Mouse (Mus musculus) adrenal gland (tissue): ENCODE measurements at regions not wholly inside any gene's neighbourhood (a gene's known extent, or its start where the extent isn't known, plus 50 kb on each side); places are given as distances from the start of the nearest gene placed in this dataset.

ENCODE experiments used
- intact Hi-C: fragments of 180-260 bp; cut with DNase I; formaldehyde crosslinking; loops from one replicate; pipeline ENCODE4 v1.15.1; 2025

GRCm38 (mm10) chr1:89207306-89207705 is 137.1 kb downstream of the Sh3bp4 start:
- intact Hi-C loops: no loop called here

- intact Hi-C loops: no loop called here
These were observed 140.9 kb downstream of the Sh3bp4 start for GRCm38 (mm10) chr1:89211116-89211515.

- intact Hi-C loops: no loop called here
These were observed 158.2 kb downstream of the Sh3bp4 start for GRCm38 (mm10) chr1:89228426-89228825.

- intact Hi-C loops: loop anchor here (10.0 kb wide), 2 partner anchors 373 to 403 kb away; no protein-coding TSS in a partner anchor
These were observed 161.5 kb downstream of the Sh3bp4 start for GRCm38 (mm10) chr1:89231756-89232155.

GRCm38 (mm10) chr1:89232391-89232790 is 162.2 kb downstream of the Sh3bp4 start:
- intact Hi-C loops: loop anchor here (10.0 kb wide), 2 partner anchors 372 to 402 kb away; no protein-coding TSS in a partner anchor

GRCm38 (mm10) chr1:89234895-89235294 is 164.7 kb downstream of the Sh3bp4 start:
- intact Hi-C loops: loop anchor here (2.0 to 10.0 kb wide), 4 partner anchors 107 to 400 kb away; no protein-coding TSS in a partner anchor

- intact Hi-C loops: loop anchor here (2.0 to 10.0 kb wide), 4 partner anchors 107 to 400 kb away; no protein-coding TSS in a partner anchor
These were observed 165.1 kb downstream of the Sh3bp4 start for GRCm38 (mm10) chr1:89235296-89235695.

- intact Hi-C loops: loop anchor here (5.0 to 10.0 kb wide), 3 partner anchors 105 to 397 kb away; no protein-coding TSS in a partner anchor
These were observed 167.5 kb downstream of the Sh3bp4 start for GRCm38 (mm10) chr1:89237696-89238095.

GRCm38 (mm10) chr1:89244598-89244997 is 174.4 kb downstream of the Sh3bp4 start:
- intact Hi-C loops: no loop called here

GRCm38 (mm10) chr1:89245202-89246003 is 175.2 kb downstream of the Sh3bp4 start:
- intact Hi-C loops: no loop called here

GRCm38 (mm10) chr1:89251753-89252152 is 181.5 kb downstream of the Sh3bp4 start:
- intact Hi-C loops: no loop called here

GRCm38 (mm10) chr1:89252528-89252927 is 182.3 kb downstream of the Sh3bp4 start:
- intact Hi-C loops: no loop called here

- intact Hi-C loops: no loop called here
These were observed 187.7 kb downstream of the Sh3bp4 start for GRCm38 (mm10) chr1:89257945-89258344.

- intact Hi-C loops: no loop called here
These were observed 188.8 kb upstream of the Agap1 start for GRCm38 (mm10) chr1:89265771-89266170.

- intact Hi-C loops: no loop called here
These were observed 185.8 kb upstream of the Agap1 start for GRCm38 (mm10) chr1:89268806-89269205.

GRCm38 (mm10) chr1:89271743-89272142 is 182.9 kb upstream of the Agap1 start:
- intact Hi-C loops: no loop called here

GRCm38 (mm10) chr1:89273021-89273420 is 181.6 kb upstream of the Agap1 start:
- intact Hi-C loops: no loop called here

GRCm38 (mm10) chr1:89273786-89274362 is 180.7 kb upstream of the Agap1 start:
- intact Hi-C loops: no loop called here

GRCm38 (mm10) chr1:89279382-89279781 is 175.2 kb upstream of the Agap1 start:
- intact Hi-C loops: no loop called here

- intact Hi-C loops: no loop called here
These were observed 173.4 kb upstream of the Agap1 start for GRCm38 (mm10) chr1:89281107-89281655.

- intact Hi-C loops: no loop called here
These were observed 169.6 kb upstream of the Agap1 start for GRCm38 (mm10) chr1:89285041-89285440.

- intact Hi-C loops: no loop called here
These were observed 167.3 kb upstream of the Agap1 start for GRCm38 (mm10) chr1:89287136-89287795.
